Mouse (Mus musculus) large intestine, adult 2 months (tissue): ENCODE results near the gene Olfr1102. TPM values are rescaled to one million over a fixed set of nuclear protein-coding genes. Genes with fewer than 3 reads are reported as not detected.

Experiments used
- DNase-seq: peaks from one replicate; pipeline ENCODE4 v3.0.0-alpha.2; 2012; ENCODE audit warnings: low read depth, low spot score
- WGBS: fragments of 180-500 bp; shearing (Covaris S2); methylation state at CpG from one replicate; pipeline ENCODE4 v1.1.7; 2018; 5-methylcytosine and 5-hydroxymethylcytosine counted together
- polyA plus RNA-seq: library from polyadenylated mRNA; depleted of rRNA; stranded (reverse); fragments of >200 nt; gene quantifications from 2 replicates; pipeline ENCODE4 v1.2.3, GENCODE M21; 2012; rRNA removed

The Olfr1102 gene
- not detected in 2 replicates for polyA plus RNA-seq

DNA sequence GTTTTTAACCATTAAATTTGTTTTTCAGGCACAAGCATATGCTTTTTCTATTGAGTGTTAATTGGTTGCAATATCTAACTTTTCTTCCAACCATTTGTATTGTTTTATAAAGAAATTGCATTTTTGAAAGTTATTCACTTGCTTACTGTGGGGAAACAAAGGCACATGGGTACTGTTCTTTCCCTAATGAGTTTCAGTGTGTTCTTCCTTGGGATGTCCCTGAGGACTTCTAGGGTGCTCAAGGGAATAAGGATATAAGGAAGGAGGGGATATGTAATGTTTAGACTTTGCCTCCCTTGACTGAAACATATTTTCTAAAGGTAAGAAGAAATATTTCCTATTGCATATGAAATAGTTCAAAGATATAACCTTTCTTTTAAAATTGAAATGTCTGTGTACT lies at the start of gene Olfr1102:
Gene Olfr1102, plus strand, starts transcription at position 301 of the 400 bp plus-strand sequence.
- no peak for DNase-seq

- WGBS, result 57% methylated on average over 1 of the region's 1 CpGs
- no peak for DNase-seq
Observed at GRCm38 (mm10) chr2:86960593-86960992, 37.6 kb upstream of the Olfr1102 start, which contains the start of gene Olfr1099. Olfr1099 (minus strand) TSS chr2:86960693.

- no peak for DNase-seq
- 67% methylated on average over 3 of the region's 3 CpGs for WGBS
Observed at GRCm38 (mm10) chr2:86979854-86980253, 18.3 kb upstream of the Olfr1102 start, which contains the start of gene Olfr1100. Olfr1100 (minus strand) TSS chr2:86979954.

DNA sequence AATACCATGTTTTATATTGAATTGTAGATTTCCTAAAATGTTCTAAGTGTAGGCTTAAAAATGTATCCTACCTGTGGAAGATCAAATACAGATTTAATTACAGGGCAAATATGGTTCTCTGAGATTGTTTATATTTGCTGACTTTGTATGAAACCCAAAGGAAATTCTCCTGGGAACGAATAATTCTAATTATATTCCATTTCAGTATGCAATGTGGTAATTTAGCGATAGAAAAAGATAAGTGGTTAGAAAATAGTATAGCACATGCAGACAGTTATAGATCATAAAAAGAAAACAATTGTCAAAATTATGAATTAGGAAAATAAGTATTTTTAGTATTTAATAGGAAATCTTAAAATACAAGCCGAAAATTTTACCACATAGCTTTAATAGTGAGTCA lies 7.1 kb upstream of the Olfr1102 start, which contains the start of gene Olfr1101:
Gene Olfr1101, minus strand, starts transcription at position 101 of the 400 bp plus-strand sequence.
- no peak for DNase-seq
- WGBS, result 65% methylated on average over 3 of the region's 3 CpGs

- no peak for DNase-seq
- WGBS, result 38% methylated on average over 1 of the region's 1 CpGs
Observed at GRCm38 (mm10) chr2:87026980-87027379, 28.8 kb downstream of the Olfr1102 start, which contains the start of gene Olfr1104. Olfr1104 (minus strand) TSS chr2:87027080.

- DNase-seq, result no peak
Observed at GRCm38 (mm10) chr2:87036431-87036830, 38.2 kb downstream of the Olfr1102 start, which contains the start of gene Olfr1105. Olfr1105 (minus strand) TSS chr2:87036531.

DNA sequence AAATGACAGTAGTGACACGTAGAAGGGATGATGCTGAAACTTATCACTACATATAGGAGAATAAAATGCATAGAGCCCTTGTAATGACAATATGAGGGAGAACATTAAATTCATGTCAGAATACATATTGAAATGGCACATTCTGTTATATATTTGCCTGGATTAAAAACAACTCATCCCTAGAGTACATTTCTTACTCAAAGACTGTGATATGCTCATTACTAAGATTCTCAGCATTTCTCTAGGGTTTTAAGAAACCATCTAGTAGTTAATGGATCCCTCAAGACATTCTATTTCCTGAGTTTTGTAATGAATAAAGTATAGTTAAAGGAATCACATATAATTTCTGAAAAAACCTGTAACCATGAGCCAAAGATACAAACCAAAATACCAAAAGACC lies 54.0 kb downstream of the Olfr1102 start, which contains the start of gene Olfr1106:
Gene Olfr1106, minus strand, starts transcription at position 101 of the 400 bp plus-strand sequence.
- 44% methylated on average over 1 of the region's 1 CpGs for WGBS
- DNase-seq, result no peak

Other genes with a start within 250 kb of the Olfr1102 start
- gene Olfr1090, start 239.4 kb upstream of the Olfr1102 start, polyA plus RNA-seq, result not detected in 2 replicates
- gene Olfr1093, start 215.9 kb upstream of the Olfr1102 start, polyA plus RNA-seq, result not detected in 2 replicates
- not detected in 2 replicates for gene Olfr141, start 188.4 kb upstream of the Olfr1102 start, polyA plus RNA-seq
- gene Olfr1094, start 173.7 kb upstream of the Olfr1102 start, polyA plus RNA-seq, result not detected in 2 replicates
- not detected in 2 replicates for gene Olfr1095, start 146.7 kb upstream of the Olfr1102 start, polyA plus RNA-seq
- gene Gm13723, start 123.6 kb upstream of the Olfr1102 start, polyA plus RNA-seq, result not detected in 2 replicates
- not detected in 2 replicates for gene Olfr1097, start 106.2 kb upstream of the Olfr1102 start, polyA plus RNA-seq
- not detected in 2 replicates for gene Olfr1098, start 73.9 kb upstream of the Olfr1102 start, polyA plus RNA-seq
- gene Olfr1099, start 37.7 kb upstream of the Olfr1102 start, polyA plus RNA-seq, result not detected in 2 replicates
- not detected in 2 replicates for gene Olfr1100, start 18.4 kb upstream of the Olfr1102 start, polyA plus RNA-seq
- gene Olfr1101, start 7.2 kb upstream of the Olfr1102 start, polyA plus RNA-seq, result not detected in 2 replicates
- not detected in 2 replicates for gene Olfr1104, start 28.7 kb downstream of the Olfr1102 start, polyA plus RNA-seq
- not detected in 2 replicates for gene Olfr1105, start 38.1 kb downstream of the Olfr1102 start, polyA plus RNA-seq
- not detected in 2 replicates for gene Olfr1106, start 53.9 kb downstream of the Olfr1102 start, polyA plus RNA-seq
- not detected in 2 replicates for gene Olfr1107, start 77.4 kb downstream of the Olfr1102 start, polyA plus RNA-seq
- gene Olfr1109, start 97.6 kb downstream of the Olfr1102 start, polyA plus RNA-seq, result not detected in 2 replicates
- gene Olfr259, start 116.2 kb downstream of the Olfr1102 start, polyA plus RNA-seq, result not detected in 2 replicates
- not detected in 2 replicates for gene Olfr1110, start 141.9 kb downstream of the Olfr1102 start, polyA plus RNA-seq
- gene Olfr1111, start 154.2 kb downstream of the Olfr1102 start, polyA plus RNA-seq, result not detected in 2 replicates
- not detected in 2 replicates for gene Olfr1112, start 189.4 kb downstream of the Olfr1102 start, polyA plus RNA-seq
- gene Olfr1113, start 210.6 kb downstream of the Olfr1102 start, polyA plus RNA-seq, result not detected in 2 replicates
- gene Olfr1115, start 249.6 kb downstream of the Olfr1102 start, polyA plus RNA-seq, result not detected in 2 replicates